In genomic region chr11:67110168-67110948, GRCm38 (mm10) we compare ENCODE assay signal across 8 mouse cellular contexts. TPM values are rescaled to one million over a fixed set of nuclear protein-coding genes. Genes with fewer than 3 reads are reported as not detected.
DNase-seq lines count a peak whose midpoint lies in the region; ATAC-seq lines count a peak whose summit lies in the region.

No protein-coding gene starts in this region.

- H3K9me3 ChIP-seq in kidney, embryonic 15.5 days (replicated peaks): no peaks in the 10 kb centered on the region
- no peaks in the 10 kb centered on the region for H3K9me3 ChIP-seq in intestine, embryonic 15.5 days
- H3K9me3 ChIP-seq in midbrain, embryonic 16.5 days (replicated peaks; ENCODE audit: control insufficient read depth, low read length, poor library complexity, severe bottlenecking): no peaks in the 10 kb centered on the region
- H3K9me3 ChIP-seq in stomach, embryonic 14.5 days (ENCODE audit: control insufficient read depth, low read depth, low read length): no peaks in the 10 kb centered on the region

- H3K36me3 ChIP-seq in kidney, embryonic 15.5 days: no peaks in the 10 kb centered on the region
- no peaks in the 10 kb centered on the region for H3K36me3 ChIP-seq in intestine, embryonic 15.5 days
- no peaks in the 10 kb centered on the region for H3K36me3 ChIP-seq in midbrain, embryonic 16.5 days (ENCODE audit: control insufficient read depth, insufficient read depth, low read length)
- H3K36me3 ChIP-seq in stomach, embryonic 14.5 days (ENCODE audit: control insufficient read depth, insufficient read depth, low read length): no peaks in the 10 kb centered on the region

- no peak overlapping the region for H3K27ac ChIP-seq in kidney, embryonic 15.5 days
- no peak overlapping the region for H3K27ac ChIP-seq in intestine, embryonic 15.5 days
- no peak overlapping the region for H3K27ac ChIP-seq in midbrain, embryonic 16.5 days (ENCODE audit: low read length)
- H3K27ac ChIP-seq in stomach, embryonic 14.5 days (ENCODE audit: low read length): no peak overlapping the region

- 28% methylated on average over 5 of the region's 5 CpGs for WGBS in kidney, embryonic 15.5 days
- 35% methylated on average over 5 of the region's 5 CpGs for WGBS in intestine, embryonic 15.5 days
- 33% methylated on average over 5 of the region's 5 CpGs for WGBS in midbrain, embryonic 16.5 days
- WGBS in stomach, embryonic 14.5 days: 29% methylated on average over 5 of the region's 5 CpGs

- 0 out of 2 replicates have a peak, but pooled peaks cover 4% of the 10 kb centered on the region for H3K27me3 ChIP-seq in kidney, embryonic 15.5 days
- no peaks in the 10 kb centered on the region for H3K27me3 ChIP-seq in intestine, embryonic 15.5 days (replicated peaks)
- H3K27me3 ChIP-seq in midbrain, embryonic 16.5 days (ENCODE audit: control insufficient read depth, insufficient read depth, low read depth, low read length): no peaks in the 10 kb centered on the region
- H3K27me3 ChIP-seq in stomach, embryonic 14.5 days (ENCODE audit: control insufficient read depth, insufficient read depth, low read length): no peaks in the 10 kb centered on the region

- H3K4me3 ChIP-seq in kidney, embryonic 15.5 days (replicated peaks): no peak overlapping the region
- no peak overlapping the region for H3K4me3 ChIP-seq in intestine, embryonic 15.5 days (replicated peaks)
- no peak overlapping the region for H3K4me3 ChIP-seq in midbrain, embryonic 16.5 days (ENCODE audit: low read depth, low read length)
- H3K4me3 ChIP-seq in stomach, embryonic 14.5 days (ENCODE audit: low read depth, low read length): no peak overlapping the region

- intact Hi-C loops in left cerebral cortex, postnatal 14 days (cut with DNase I): loop anchor here (1.0 to 10.0 kb wide), 3 partner anchors 240 to 534 kb away; partner anchors contain the start of gene Gas7

- ATAC-seq in kidney, embryonic 15.5 days (replicated peaks; ENCODE audit: low FRiP score): no peak
- ATAC-seq in frontal cortex, adult (ENCODE audit: low TSS enrichment): peak; percentile 92
- peak; percentile 43; the same call in 1 of the 2 replicates for ATAC-seq in intestine, embryonic 15.5 days
- ATAC-seq in midbrain, embryonic 16.5 days: peak; percentile 58
- ATAC-seq in stomach, embryonic 14.5 days (ENCODE audit: insufficient number of reproducible peaks, insufficient read depth, low FRiP score, low read depth): peak; percentile 46; the same call in 1 of the 2 replicates

- H3K4me1 ChIP-seq in kidney, embryonic 15.5 days: no peaks in the 10 kb centered on the region
- no peaks in the 10 kb centered on the region for H3K4me1 ChIP-seq in intestine, embryonic 15.5 days (replicated peaks)
- no peaks in the 10 kb centered on the region for H3K4me1 ChIP-seq in midbrain, embryonic 16.5 days (ENCODE audit: control insufficient read depth, insufficient read depth, low read length)
- 0 out of 2 replicates have a peak, but pooled peaks cover 2% of the 10 kb centered on the region for H3K4me1 ChIP-seq in stomach, embryonic 14.5 days (ENCODE audit: control insufficient read depth, insufficient read depth, low read length)

- peak; percentile 79 for DNase-seq in kidney, adult 18-20 months
- peak; percentile 97 for DNase-seq in cerebellum, adult 9-10 months
- peak; percentile 90 to 93 for DNase-seq in left cerebral cortex, postnatal 14 days (ENCODE audit: low spot score in 2 of 2)

- H3K4me2 ChIP-seq in kidney, embryonic 15.5 days: no peak overlapping the region
- no peak overlapping the region for H3K4me2 ChIP-seq in intestine, embryonic 15.5 days (replicated peaks)
- no peak overlapping the region for H3K4me2 ChIP-seq in midbrain, embryonic 16.5 days (ENCODE audit: low read length)
- H3K4me2 ChIP-seq in stomach, embryonic 14.5 days (replicated peaks; ENCODE audit: low read depth, low read length): no peak overlapping the region

- H3K9ac ChIP-seq in kidney, embryonic 15.5 days: no peak overlapping the region
- no peak overlapping the region for H3K9ac ChIP-seq in intestine, embryonic 15.5 days
- no peak overlapping the region for H3K9ac ChIP-seq in midbrain, embryonic 16.5 days (ENCODE audit: low read depth, low read length)
- no peak overlapping the region for H3K9ac ChIP-seq in stomach, embryonic 14.5 days (replicated peaks; ENCODE audit: low read depth, low read length)

RNA-seq across cellular contexts. Expression of gene Myh3, which starts 32.3 kb away (rescaled TPM):
- 11.4 and 16.9 TPM in 2 replicates for polyA plus RNA-seq in kidney, embryonic 15.5 days (2015; fragmentation: Nextera tagmentation; extraction: Ambion mirVana)
- 0.48 and 1.2 TPM in 2 replicates for polyA plus RNA-seq in intestine, embryonic 15.5 days (2015; fragmentation: Nextera tagmentation; extraction: Ambion mirVana)
- 1 to 10 TPM; 1.8 to 2.1 TPM for total RNA-seq in left cerebral cortex, postnatal 14 days (2021)
- 0.14 and 0.22 TPM in 2 replicates for polyA plus RNA-seq in midbrain, embryonic 16.5 days (2015; fragmentation: Nextera tagmentation; extraction: Ambion mirVana)
- polyA plus RNA-seq in stomach, embryonic 14.5 days (2014; fragmentation: Nextera tagmentation; extraction: Ambion mirVana): 0.20 TPM in 1 of 2 replicates, not detected in the other

RNA-seq across cellular contexts. Expression of gene Sco1, which starts 57.9 kb away (rescaled TPM):
- polyA plus RNA-seq in kidney, embryonic 15.5 days (2015; fragmentation: Nextera tagmentation; extraction: Ambion mirVana): 17.8 and 19.2 TPM in 2 replicates
- polyA plus RNA-seq in intestine, embryonic 15.5 days (2015; fragmentation: Nextera tagmentation; extraction: Ambion mirVana): 19.5 and 20.7 TPM in 2 replicates
- total RNA-seq in left cerebral cortex, postnatal 14 days (2021): 1 to 10 TPM; 8.3 to 8.8 TPM
- polyA plus RNA-seq in midbrain, embryonic 16.5 days (2015; fragmentation: Nextera tagmentation; extraction: Ambion mirVana): 10.9 and 12.5 TPM in 2 replicates
- polyA plus RNA-seq in stomach, embryonic 14.5 days (2014; fragmentation: Nextera tagmentation; extraction: Ambion mirVana): 16.5 and 16.7 TPM in 2 replicates

RNA-seq across cellular contexts. Expression of gene Adprm, which starts 58.0 kb away (rescaled TPM):
- polyA plus RNA-seq in kidney, embryonic 15.5 days (2015; fragmentation: Nextera tagmentation; extraction: Ambion mirVana): 21.1 and 24.6 TPM in 2 replicates
- polyA plus RNA-seq in intestine, embryonic 15.5 days (2015; fragmentation: Nextera tagmentation; extraction: Ambion mirVana): 20.8 and 24.2 TPM in 2 replicates
- total RNA-seq in left cerebral cortex, postnatal 14 days (2021): 10 to 100 TPM; 21.7 to 24.0 TPM
- polyA plus RNA-seq in midbrain, embryonic 16.5 days (2015; fragmentation: Nextera tagmentation; extraction: Ambion mirVana): 28.2 and 32.7 TPM in 2 replicates
- 30.6 and 31.7 TPM in 2 replicates for polyA plus RNA-seq in stomach, embryonic 14.5 days (2014; fragmentation: Nextera tagmentation; extraction: Ambion mirVana)
